Mouse (Mus musculus) heart, adult 8-10 months (tissue): ENCODE data around the gene Zfp821. TPM values are rescaled to one million over a fixed set of nuclear protein-coding genes. Genes with fewer than 3 reads are reported as not detected.
A peak's percentile ranks its signal among the peaks of the same experiment; 100 is the strongest.

Source experiments
- DNase-seq: peaks from one replicate; pipeline ENCODE4 v3.0.0; 2022; ENCODE audit warnings: low spot score
- total RNA-seq, 4 experiments: library from RNA; stranded (reverse); gene quantifications; 2 replicates each; pipeline ENCODE4 v1.2.4; 2022

The Zfp821 gene
- total RNA-seq: 1 to 10 TPM; 4.8 to 7.4 (median 6.3) TPM

DNA sequence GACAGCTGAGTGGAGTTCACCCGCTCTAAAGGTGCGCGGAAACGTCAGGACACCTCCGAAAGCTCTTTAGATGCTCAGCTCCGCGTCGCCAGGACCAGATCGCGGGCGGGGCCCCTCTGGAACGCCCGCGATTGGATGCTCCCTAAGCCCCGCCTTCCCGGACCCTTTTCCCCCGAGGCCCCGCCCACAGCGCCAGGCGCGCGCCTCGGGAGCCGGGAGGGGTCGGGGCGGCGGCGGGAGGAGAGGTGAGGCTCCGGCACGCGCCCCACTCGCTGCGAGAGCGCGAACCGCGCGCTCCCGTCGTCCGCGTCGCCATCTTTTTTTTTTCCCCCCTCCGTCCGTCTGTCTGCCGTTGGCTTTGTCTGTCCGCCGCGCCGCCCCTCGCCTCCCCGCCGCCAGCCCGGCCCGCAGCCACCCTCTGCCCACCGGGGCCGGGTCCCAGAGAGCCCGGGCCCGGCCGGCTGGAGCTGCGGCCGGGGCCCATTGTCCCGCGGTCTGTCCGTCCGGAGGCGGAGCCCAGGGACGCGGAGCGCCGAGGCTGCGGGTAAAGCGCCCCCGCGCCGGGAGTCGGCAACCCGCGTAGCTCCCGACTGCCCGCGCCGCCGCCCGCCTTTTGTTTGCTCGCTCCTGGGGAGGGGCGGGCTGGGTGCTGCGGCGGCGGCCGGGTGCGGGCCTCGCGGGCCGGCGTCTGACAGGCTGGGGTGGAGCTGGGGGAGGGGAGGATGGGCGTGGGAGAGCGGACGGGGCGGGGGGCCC, at the start of gene Zfp821:
Gene Zfp821 (plus strand): TSS at position 227 of the 756 bp plus-strand sequence.
- peak; percentile 87 for DNase-seq

DNA sequence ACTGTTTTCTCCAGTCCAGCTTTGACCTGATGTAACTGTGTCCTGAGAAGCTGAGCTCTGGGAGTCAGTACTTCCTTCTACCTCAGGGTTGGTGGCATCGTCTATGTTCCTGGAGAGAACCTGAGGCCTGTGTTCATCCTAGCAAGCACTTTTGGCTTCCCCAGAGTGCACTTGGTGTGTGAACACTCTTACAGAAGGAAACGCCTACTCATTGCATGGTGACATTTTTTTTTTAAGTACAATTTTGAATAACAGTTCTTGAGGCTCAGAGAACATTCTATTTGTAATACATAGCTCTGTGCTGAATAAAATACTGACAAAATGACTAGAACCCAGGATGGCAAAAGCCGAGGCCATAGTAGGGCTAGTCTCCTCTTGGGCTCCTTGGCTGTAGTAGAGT, 48.5 kb upstream of the Zfp821 start:
- DNase-seq: no peak

DNA sequence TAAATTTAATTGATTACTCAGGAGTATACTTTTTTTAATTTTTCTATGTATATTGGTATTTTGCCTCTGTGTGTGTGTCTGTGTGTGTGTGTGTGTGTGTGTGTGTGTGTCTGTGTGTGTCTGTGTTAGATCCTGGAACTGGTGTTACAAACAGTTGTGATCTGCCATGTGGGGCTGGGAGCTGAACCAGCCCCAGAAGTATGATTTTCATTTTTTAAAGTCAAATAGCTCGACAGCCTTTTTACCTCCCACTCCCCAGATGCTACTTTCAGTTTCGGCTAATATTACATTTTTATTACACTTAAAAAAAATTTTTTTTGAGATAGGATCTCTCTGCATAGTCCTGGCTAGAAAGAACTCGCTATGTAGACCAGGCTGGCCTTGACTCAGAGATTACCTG, 43.0 kb upstream of the Zfp821 start:
- DNase-seq: no peak

DNA sequence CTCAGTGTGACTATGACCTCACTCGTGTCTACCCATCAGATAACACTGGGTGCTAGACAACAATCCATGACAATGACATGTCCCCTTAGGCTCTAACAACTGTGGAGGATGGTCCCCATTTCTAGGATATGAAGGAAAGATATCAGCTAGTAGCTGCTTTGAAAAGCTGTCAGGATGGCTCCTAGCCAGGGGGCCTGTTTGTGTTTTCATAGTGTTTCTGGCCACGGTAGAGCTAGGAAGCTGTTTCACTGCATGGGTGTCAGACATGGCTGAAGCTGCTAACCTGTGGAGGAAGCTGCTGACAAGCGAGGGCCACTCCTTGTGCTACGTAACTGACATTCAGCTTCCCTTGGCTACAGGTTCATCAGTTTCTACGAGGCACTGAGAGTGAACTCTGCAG, 38.7 kb upstream of the Zfp821 start:
- no peak for DNase-seq

DNA sequence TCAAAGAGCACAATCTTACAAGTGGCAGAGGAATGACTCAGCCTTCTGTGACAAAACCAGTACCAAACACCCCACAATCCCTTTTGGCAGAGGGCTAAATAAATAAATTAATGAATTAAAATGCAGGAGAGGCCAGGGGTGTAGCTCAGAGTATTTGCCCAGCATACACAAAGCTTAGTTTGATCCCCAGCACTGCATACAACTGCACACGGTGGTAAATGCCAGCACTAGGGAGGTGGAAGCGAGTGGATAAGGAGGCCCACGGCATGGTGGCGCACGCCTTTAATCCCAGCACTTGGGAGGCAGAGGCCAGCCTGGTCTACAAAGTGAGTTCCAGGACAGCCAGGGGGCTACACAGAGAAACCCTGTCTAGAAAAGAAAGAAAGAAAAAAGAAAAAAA, 32.7 kb upstream of the Zfp821 start:
- DNase-seq: no peak

DNA sequence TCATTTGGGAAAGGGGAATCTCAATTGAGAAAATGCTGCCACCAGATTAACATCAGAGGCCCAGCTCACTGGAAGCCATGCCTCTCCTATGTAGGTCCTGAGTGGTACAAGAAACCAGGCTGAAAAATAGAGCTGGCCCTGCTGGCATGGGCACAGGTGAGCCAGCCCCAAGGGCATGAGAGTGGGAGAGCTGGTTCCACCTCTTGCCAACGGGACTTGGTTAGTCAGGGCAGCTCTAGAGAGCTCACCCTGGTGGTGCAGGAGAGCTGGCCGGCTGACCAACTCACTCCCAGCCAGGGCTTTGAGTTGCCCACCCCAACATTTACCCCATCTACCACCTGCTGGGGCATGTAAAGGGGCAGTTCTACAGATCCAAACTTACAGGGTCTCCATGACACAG, 31.8 kb upstream of the Zfp821 start:
- DNase-seq: no peak

DNA sequence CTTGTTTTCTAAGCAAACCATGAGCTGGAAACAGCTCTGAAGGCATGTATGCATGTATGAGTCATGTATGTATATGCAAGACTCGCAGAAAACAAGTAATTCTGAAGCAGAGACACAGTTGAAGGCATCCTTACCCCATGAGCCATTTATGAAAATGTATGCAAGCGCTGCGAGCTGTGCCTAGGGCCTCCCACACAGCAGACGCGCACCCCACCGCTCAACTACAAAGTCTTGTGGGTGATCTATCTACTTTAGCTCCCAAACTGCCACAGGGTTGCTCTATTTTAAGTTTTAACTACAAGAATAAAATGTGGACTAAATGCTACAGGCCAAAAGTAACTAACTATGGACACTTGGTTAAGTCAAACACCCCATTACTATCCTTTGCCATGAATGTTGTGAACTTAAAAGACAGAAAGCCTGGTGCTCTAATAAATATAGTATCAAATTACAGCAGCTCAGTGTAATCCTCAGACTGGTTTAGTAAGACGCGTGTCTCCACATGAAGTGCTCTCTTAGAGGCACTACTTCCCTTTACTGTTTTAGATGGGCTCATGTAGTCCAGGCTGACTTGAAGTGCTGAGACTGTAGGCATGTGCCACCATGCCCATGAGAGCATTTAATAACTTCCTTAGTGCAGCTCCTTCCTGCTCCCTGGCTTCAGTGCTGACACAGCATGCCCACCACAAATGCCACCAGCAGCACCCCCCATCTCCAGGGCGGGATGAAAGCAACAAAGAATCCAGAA, 29.3 kb upstream of the Zfp821 start:
- no peak for DNase-seq

DNA sequence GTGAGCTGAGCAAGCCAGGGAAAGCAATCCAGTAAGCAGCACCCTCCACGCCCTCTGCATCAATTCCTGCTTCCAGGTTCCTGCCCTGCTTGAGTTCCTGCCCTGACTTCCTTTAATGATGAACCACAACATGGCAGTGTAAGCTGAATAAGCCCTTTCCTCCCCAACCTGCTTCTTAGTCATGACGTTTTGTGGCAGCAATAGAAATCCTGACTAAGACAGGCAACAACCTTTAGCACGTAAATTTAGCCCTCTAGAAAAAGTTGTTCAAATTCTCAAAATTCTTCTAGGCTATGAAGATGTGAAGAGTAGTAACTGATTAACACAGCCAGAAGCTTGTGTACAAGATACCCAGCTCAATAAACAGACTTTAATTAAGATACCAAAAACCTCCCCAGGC, 23.8 kb upstream of the Zfp821 start:
- DNase-seq: no peak

DNA sequence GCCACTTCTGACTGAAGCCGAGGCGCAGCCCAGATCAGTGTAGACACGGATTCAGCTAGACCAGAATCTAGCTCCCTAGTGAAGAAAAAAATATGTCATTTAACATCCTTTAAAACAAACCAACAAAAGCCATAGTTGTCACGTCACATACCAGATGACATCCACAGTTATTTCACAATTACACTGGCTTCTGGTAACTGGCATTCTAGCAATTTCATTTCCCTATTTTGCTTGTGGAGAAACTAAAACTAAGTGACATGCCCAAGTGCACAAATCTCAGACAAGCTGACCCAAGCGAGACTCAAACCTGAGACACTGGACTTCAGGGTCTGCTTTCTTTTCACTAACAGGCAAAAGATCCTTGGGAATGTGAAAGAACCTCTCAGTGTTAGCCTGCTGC, 23.2 kb upstream of the Zfp821 start:
- no peak for DNase-seq

DNA sequence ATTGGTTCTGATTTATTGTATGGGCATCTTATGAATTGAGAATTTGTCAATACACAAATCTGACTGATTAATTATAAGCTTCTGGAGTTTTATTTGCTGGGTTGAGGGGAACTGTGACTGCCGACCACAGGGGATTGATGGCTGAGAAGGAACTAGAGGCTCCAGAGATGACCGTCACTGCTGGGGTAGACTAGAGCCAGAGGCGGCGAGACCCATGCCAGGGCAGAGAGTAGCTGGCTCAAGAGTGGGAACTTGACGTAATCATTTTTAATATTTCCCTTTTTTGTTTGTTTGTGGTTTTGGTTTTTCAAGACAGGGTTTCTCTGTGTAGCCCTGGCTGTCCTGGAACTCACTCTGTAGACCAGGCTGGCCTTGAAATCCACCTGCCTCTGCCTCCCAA, 18.1 kb upstream of the Zfp821 start:
- DNase-seq: no peak

DNA sequence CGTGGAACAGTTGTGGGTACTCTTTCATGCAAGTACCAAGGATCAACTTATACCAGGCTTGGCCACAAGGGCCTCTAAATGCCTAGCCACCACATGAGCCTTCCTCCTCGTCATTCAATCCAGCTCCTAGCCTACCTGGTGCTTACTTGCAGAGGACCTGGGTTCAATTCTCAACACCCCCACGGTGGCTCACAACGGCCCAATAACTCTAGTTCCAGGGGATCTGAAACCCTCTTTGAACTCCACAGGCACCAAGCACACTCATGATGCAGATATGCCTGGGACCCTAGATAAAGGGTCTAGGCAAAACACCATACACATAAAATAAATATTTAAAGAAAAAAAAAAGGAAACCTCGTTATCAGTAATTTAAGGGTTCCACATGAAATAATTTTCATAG, 13.6 kb upstream of the Zfp821 start:
- DNase-seq: no peak

DNA sequence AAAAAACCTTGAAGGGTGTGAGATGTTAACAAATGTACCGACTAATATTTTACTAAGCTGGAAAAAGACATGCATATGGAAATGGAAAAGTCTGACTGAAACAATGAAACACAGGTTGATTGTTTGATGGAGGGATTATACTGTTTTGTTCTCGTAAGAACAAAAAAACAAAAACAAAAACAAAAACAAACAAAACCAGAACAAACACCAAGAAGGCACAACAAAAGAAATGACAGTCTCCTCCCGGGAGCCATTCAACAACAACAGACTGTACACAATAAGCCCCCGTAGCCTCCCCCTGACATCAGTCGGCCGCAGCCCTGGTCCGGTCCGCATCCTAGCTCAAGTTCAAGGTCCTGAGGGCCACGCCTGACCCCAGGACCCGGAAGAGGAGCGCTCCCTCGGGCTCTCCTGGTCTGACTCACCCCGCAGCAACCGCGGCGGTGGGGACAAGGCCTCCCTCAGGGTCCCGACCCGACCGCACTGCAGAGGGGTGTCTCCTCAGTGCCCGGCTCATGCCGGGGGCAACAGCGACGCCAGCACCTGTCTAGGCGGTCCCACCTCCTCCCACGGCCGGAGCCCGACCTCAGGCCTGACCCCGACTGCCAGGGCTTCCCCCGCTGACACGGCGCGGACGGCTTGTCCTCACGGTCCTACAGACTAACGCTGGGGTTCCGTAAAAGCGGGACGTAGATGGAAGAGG, 12.8 kb upstream of the Zfp821 start:
- no peak for DNase-seq

DNA sequence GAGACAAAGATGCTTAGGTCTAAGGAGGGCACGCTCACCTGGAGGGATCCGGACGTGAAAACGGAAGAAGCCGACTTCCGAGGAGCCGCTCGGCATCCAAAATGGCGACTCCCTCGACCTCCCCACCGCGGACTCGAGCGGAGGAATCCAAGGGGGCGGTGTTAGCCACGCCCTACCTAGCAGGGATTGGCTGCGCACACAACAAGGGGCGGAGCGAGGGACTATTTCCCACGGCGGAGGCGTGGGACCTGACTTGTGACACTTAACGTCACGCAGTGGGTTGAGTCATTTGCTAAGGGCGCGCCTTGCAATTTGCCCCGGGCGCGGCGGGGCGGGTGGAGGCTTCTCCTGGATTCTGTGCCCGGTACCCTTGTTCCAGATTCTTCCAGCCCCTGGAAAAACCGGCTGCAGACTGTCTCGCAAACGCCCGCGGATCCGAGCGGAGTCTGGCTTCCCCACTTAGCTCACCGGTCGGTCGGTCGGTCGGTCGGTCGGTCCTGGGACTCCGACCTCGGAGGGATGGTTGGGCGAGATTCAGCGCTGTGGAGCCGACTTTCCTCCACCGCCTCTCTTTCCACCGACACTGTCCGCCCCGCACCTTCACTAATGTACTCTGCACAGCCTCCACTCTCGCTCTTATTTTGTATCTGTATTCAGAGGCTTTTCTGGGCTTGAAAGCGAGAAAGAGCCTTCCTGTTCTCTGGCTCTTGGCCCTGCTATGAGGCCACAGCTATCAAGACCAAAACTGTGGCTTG, 12.0 kb upstream of the Zfp821 start, which contains the start of gene Ist1:
Gene Ist1 (minus strand): TSS at position 115 of the 755 bp plus-strand sequence.
- peak; percentile 98 for DNase-seq

DNA sequence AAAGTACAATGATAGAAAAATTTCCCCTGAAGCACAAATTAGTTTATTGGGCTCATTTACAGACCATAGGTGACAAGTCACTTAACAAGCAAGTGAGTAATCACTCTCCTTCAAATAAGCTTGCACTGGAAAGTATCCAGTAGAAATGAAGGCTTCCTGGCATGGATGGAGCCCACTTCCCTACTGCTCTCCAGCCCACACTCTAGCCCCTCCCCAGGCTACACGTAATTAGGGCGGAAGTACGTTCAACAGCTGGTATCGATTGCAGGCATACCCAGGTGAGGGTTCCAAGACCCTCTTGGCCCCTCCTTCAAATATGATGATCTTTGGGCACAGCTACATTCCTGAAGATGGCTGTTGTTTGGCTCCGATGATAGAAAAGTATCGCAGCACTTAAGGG, 11.2 kb upstream of the Zfp821 start:
- no peak for DNase-seq

DNA sequence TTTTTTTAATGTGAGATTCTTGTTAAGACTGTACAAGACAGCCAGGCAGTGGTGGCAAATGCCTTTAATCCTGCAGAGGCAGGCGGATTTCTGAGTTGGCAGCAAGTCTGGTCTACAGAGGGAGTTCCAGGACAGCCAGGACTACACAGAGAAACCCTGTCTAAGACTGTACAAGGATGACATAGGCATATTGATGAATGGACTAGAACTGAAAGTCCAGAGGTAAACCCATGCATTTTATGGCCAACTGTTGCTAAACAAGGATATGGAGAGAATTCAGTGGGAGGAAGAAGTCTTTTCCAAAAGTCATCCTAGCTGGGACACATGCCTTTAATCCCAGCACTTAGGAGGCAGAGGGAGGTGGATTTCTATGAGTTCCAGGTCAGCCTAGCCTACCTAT, 7.6 kb upstream of the Zfp821 start:
- DNase-seq: no peak

DNA sequence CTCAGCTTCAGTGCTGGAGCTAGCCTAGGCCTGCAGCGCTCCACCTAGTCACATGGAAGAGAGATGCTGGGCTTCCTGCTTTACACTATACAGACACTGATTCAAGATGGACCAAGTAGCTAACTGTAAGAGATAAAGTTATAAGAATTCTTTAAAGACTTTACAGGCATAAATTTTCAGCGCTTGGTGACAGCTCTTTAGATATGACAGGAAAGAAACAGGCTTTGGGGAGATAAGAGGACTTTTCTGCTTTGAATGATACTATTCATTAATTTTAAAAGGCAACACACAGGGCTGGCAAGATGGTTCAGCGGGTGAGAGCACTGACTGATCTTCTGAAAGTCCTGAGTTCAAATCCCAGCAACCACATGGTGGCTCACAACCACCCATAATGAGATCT, 6.9 kb upstream of the Zfp821 start:
- no peak for DNase-seq

DNA sequence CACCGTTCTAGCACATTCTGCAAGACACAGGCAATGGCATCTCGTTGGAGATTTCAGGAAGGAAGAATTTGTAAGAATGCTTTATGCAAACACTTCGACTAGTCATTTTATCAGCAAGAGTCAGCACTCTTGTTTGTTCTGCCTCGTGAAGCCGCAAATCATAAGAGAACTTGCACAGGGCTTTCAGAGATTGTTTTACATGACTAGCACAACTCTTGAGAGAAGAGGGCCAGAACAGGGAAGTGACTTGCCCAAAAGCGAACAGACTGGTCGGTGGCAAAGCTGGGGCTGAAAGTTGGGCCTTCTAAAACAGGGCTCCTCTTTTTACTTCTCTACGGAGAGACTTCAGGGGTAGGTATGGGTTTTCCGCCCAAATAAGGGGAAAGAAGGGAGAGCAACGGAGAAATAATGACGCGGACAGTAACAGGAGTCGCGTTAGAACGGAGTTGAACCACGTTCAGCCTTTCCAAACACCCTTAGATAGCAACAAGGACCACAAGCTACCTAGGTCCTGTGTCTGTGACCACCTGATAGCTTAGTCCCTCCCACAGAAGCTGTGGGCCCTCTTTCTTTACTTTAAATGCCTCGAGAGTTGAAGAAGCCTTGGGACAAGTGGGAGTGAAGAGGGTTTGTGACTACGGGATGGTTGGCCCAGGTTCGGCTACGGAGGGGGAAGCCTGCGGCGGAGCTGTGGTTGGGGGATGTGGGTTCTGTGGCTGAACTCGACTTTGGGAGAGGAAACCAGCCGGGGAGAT, 604 bp upstream of the Zfp821 start:
- DNase-seq: no peak

DNA sequence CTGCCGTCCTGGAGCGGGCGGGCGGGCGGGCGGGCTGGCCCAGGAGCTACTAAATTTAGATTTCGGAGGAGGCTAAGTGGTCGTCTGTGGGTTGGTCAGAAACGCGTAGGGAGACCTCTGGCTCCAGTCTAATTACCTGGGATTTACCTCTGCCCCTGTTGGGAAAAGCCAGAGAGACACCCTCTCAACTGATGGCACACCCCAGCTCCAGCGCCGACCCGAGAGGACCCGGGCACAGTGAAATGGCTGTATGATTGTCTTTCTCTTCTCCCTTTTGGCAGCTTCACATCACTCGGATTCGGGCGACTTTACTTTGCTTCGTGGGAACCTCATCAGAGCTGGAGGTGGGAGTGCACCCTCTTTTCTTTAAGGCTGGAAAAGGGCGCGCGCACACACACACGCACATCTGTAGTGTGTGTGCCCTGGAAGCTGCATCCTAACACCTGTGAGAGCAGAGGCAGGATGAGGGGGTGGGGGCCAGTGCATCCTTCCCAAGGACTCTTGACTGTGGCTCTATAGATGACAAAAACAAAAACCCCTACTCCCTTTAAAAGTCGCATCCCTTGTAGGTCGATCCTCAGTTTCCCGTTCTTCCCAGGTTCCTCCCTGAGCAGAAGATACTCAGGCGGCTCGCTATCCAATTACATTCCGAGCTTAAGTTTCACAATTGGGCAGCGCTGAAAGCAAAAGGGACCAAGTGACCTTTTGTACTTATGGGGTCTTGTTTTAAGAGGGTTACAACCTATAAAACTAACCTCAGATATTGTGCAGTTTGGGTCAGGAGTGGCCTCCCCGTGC, 929 bp downstream of the Zfp821 start:
- no peak for DNase-seq

DNA sequence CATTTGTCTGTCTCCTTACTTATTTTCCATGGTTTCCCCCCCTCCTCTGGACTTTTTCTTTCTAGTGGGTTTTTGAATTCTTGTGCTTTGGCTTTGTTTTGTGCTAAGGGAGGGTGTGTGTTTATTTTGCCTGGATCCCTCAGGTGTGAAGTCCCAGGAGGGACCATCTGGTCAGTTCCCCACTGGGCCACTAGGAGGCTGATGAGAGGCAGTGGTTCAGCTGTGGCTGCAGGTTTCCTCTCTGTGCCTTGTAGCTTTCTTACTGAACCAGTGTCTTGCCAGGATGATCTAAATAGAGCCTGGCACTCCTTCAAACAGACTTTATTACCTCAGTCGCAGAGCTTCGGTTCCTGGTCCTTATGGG, 1.5 kb downstream of the Zfp821 start:
- DNase-seq: peak; percentile 71

DNA sequence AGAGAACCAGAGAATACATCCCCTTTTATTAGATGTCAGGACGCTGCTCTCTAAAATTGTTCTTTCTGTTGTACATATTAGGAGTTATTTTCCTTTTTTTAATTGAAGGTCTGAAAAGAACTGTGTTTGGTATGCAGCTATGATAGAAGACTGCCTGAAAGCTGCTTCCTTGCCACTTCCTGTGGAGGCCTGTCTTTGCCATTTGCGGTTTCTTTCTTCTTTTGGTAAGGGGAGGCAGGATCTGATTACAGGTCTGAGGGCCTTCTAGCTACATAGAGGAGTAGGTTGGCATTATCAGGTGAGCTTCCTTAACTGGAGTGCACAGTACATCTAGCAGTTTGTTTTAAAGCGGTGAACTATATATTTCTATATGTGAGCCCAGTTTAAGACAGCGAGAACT, 2.6 kb downstream of the Zfp821 start:
- DNase-seq: no peak
